Mouse (Mus musculus): Measurements from ENCODE around the gene Npr2. TPM values are rescaled to one million over a fixed set of nuclear protein-coding genes. Genes with fewer than 3 reads are reported as not detected.
"Not testable (repeated sequence)": the region's sequence is repeated elsewhere in the genome, so short reads cannot be mapped to it uniquely, and the experiment has no call there.

Npr2 gene
- polyA plus RNA-seq, 1 experiment from 2014 or later = 11.1 TPM

- 76% methylated on average over 3 of the region's 3 CpGs for WGBS
- Histone ChIP-seq H3K27me3 (replicated peaks; ENCODE audit: control insufficient read depth, insufficient read depth, low read length) (no peaks in the 10 kb centered on the region), H3K9me3 (ENCODE audit: control insufficient read depth, low read length) (no peaks in the 10 kb centered on the region), H3K4me2 (ENCODE audit: low read length) (no peak overlapping the region), H3K36me3 (ENCODE audit: control insufficient read depth, insufficient read depth, low read length) (no peaks in the 10 kb centered on the region), H3K4me3 (ENCODE audit: low read depth, low read length) (no peak overlapping the region), H3K4me1 (replicated peaks; ENCODE audit: control insufficient read depth, insufficient read depth, low read length) (peaks cover 4% of the 10 kb centered on the region; the same call in 1 of the 2 replicates), H3K27ac (ENCODE audit: low read depth) (no peak overlapping the region), H3K9ac (ENCODE audit: low read length) (no peak overlapping the region)
- ATAC-seq (replicated peaks; ENCODE audit: low FRiP score, low TSS enrichment, low read depth) = no peak
- peak; percentile 35 for DNase-seq (ENCODE audit: low spot score)
Observed at GRCm38 (mm10) chr4:43591961-43592360, 39.8 kb upstream of the Npr2 start.

GRCm38 (mm10) chr4:43593453-43593852, 38.3 kb upstream of the Npr2 start:
- peak; percentile 52 for DNase-seq (ENCODE audit: low spot score)
- no peaks in the 10 kb centered on the region for H3K9me3 ChIP-seq (ENCODE audit: control insufficient read depth, low read length)
- H3K9ac ChIP-seq (ENCODE audit: low read length) = no peak overlapping the region
- no peaks in the 10 kb centered on the region for H3K27me3 ChIP-seq (replicated peaks; ENCODE audit: control insufficient read depth, insufficient read depth, low read length)
- peaks cover 4% of the 10 kb centered on the region; the same call in 1 of the 2 replicates for H3K4me1 ChIP-seq (replicated peaks; ENCODE audit: control insufficient read depth, insufficient read depth, low read length)
- no peaks in the 10 kb centered on the region for H3K36me3 ChIP-seq (ENCODE audit: control insufficient read depth, insufficient read depth, low read length)
- 40% methylated on average over 3 of the region's 3 CpGs for WGBS
- H3K4me2 ChIP-seq (ENCODE audit: low read length) = no peak overlapping the region
- ATAC-seq (replicated peaks; ENCODE audit: low FRiP score, low TSS enrichment, low read depth) = 0 out of 2 replicates have a peak, but pooled peaks have one; percentile 36
- no peak overlapping the region for H3K27ac ChIP-seq (ENCODE audit: low read depth)
- H3K4me3 ChIP-seq (ENCODE audit: low read depth, low read length) = no peak overlapping the region

- H3K4me2 ChIP-seq (ENCODE audit: low read length); H3K4me1 ChIP-seq (replicated peaks; ENCODE audit: control insufficient read depth, insufficient read depth, low read length); H3K36me3 ChIP-seq (ENCODE audit: control insufficient read depth, insufficient read depth, low read length); H3K4me3 ChIP-seq (ENCODE audit: low read depth, low read length); DNase-seq (ENCODE audit: low spot score); H3K27ac ChIP-seq (ENCODE audit: low read depth); ATAC-seq (replicated peaks; ENCODE audit: low FRiP score, low TSS enrichment, low read depth); H3K27me3 ChIP-seq (replicated peaks; ENCODE audit: control insufficient read depth, insufficient read depth, low read length); H3K9me3 ChIP-seq (ENCODE audit: control insufficient read depth, low read length); H3K9ac ChIP-seq (ENCODE audit: low read length): not testable (repeated sequence)
- WGBS = 82% methylated on average over 2 of the region's 2 CpGs
Observed at GRCm38 (mm10) chr4:43596597-43596996, 35.1 kb upstream of the Npr2 start.

GRCm38 (mm10) chr4:43598200-43598599, 33.5 kb upstream of the Npr2 start:
- H3K4me3 ChIP-seq (ENCODE audit: low read depth, low read length) = no peak overlapping the region
- no peaks in the 10 kb centered on the region for H3K9me3 ChIP-seq (ENCODE audit: control insufficient read depth, low read length)
- ATAC-seq (replicated peaks; ENCODE audit: low FRiP score, low TSS enrichment, low read depth) (no peak), DNase-seq (ENCODE audit: low spot score) (peak; percentile 38)
- peaks cover 4% of the 10 kb centered on the region; the same call in 1 of the 2 replicates for H3K4me1 ChIP-seq (replicated peaks; ENCODE audit: control insufficient read depth, insufficient read depth, low read length)
- no peaks in the 10 kb centered on the region for H3K36me3 ChIP-seq (ENCODE audit: control insufficient read depth, insufficient read depth, low read length)
- H3K27ac ChIP-seq (ENCODE audit: low read depth) = no peak overlapping the region
- no peak overlapping the region for H3K9ac ChIP-seq (ENCODE audit: low read length)
- WGBS = 82% methylated on average over 4 of the region's 4 CpGs
- H3K27me3 ChIP-seq (replicated peaks; ENCODE audit: control insufficient read depth, insufficient read depth, low read length) = no peaks in the 10 kb centered on the region
- no peak overlapping the region for H3K4me2 ChIP-seq (ENCODE audit: low read length)

GRCm38 (mm10) chr4:43598650-43599380, 32.9 kb upstream of the Npr2 start:
- Histone ChIP-seq H3K27ac (ENCODE audit: low read depth) (no peak overlapping the region), H3K27me3 (replicated peaks; ENCODE audit: control insufficient read depth, insufficient read depth, low read length) (no peaks in the 10 kb centered on the region), H3K4me2 (ENCODE audit: low read length) (no peak overlapping the region), H3K9me3 (ENCODE audit: control insufficient read depth, low read length) (no peaks in the 10 kb centered on the region), H3K9ac (ENCODE audit: low read length) (no peak overlapping the region), H3K4me1 (replicated peaks; ENCODE audit: control insufficient read depth, insufficient read depth, low read length) (no peaks in the 10 kb centered on the region), H3K4me3 (ENCODE audit: low read depth, low read length) (no peak overlapping the region), H3K36me3 (ENCODE audit: control insufficient read depth, insufficient read depth, low read length) (no peaks in the 10 kb centered on the region)
- ATAC-seq (replicated peaks; ENCODE audit: low FRiP score, low TSS enrichment, low read depth) (no peak), DNase-seq (ENCODE audit: low spot score) (no peak)
- WGBS = 76% methylated on average over 7 of the region's 7 CpGs

- no peaks in the 10 kb centered on the region for H3K36me3 ChIP-seq (ENCODE audit: control insufficient read depth, insufficient read depth, low read length)
- no peak overlapping the region for H3K4me3 ChIP-seq (ENCODE audit: low read depth, low read length)
- DNase-seq (ENCODE audit: low spot score) (no peak), ATAC-seq (replicated peaks; ENCODE audit: low FRiP score, low TSS enrichment, low read depth) (no peak)
- H3K4me2 ChIP-seq (ENCODE audit: low read length) = no peak overlapping the region
- H3K27me3 ChIP-seq (replicated peaks; ENCODE audit: control insufficient read depth, insufficient read depth, low read length) = no peaks in the 10 kb centered on the region
- no peaks in the 10 kb centered on the region for H3K9me3 ChIP-seq (ENCODE audit: control insufficient read depth, low read length)
- H3K27ac ChIP-seq (ENCODE audit: low read depth) = no peak overlapping the region
- WGBS = 78% methylated on average over 9 of the region's 9 CpGs
- no peak overlapping the region for H3K9ac ChIP-seq (ENCODE audit: low read length)
- H3K4me1 ChIP-seq (replicated peaks; ENCODE audit: control insufficient read depth, insufficient read depth, low read length) = no peaks in the 10 kb centered on the region
Observed at GRCm38 (mm10) chr4:43600195-43600934, 31.4 kb upstream of the Npr2 start.

GRCm38 (mm10) chr4:43604099-43604498, 27.6 kb upstream of the Npr2 start:
- DNase-seq (ENCODE audit: low spot score) (no peak), ATAC-seq (replicated peaks; ENCODE audit: low FRiP score, low TSS enrichment, low read depth) (no peak)
- no peaks in the 10 kb centered on the region for H3K9me3 ChIP-seq (ENCODE audit: control insufficient read depth, low read length)
- H3K4me1 ChIP-seq (replicated peaks; ENCODE audit: control insufficient read depth, insufficient read depth, low read length) = no peaks in the 10 kb centered on the region
- H3K27me3 ChIP-seq (replicated peaks; ENCODE audit: control insufficient read depth, insufficient read depth, low read length) = no peaks in the 10 kb centered on the region
- no peak overlapping the region for H3K27ac ChIP-seq (ENCODE audit: low read depth)
- 78% methylated on average over 3 of the region's 3 CpGs for WGBS
- H3K9ac ChIP-seq (ENCODE audit: low read length) = no peak overlapping the region
- no peak overlapping the region for H3K4me3 ChIP-seq (ENCODE audit: low read depth, low read length)
- H3K4me2 ChIP-seq (ENCODE audit: low read length) = no peak overlapping the region
- no peaks in the 10 kb centered on the region for H3K36me3 ChIP-seq (ENCODE audit: control insufficient read depth, insufficient read depth, low read length)

GRCm38 (mm10) chr4:43604751-43605685, 26.7 kb upstream of the Npr2 start:
- 71% methylated on average over 9 of the region's 9 CpGs for WGBS
- ATAC-seq (replicated peaks; ENCODE audit: low FRiP score, low TSS enrichment, low read depth) (no peak), DNase-seq (ENCODE audit: low spot score) (no peak)
- no peak overlapping the region for H3K9ac ChIP-seq (ENCODE audit: low read length)
- no peaks in the 10 kb centered on the region for H3K4me1 ChIP-seq (replicated peaks; ENCODE audit: control insufficient read depth, insufficient read depth, low read length)
- H3K27ac ChIP-seq (ENCODE audit: low read depth) = no peak overlapping the region
- H3K27me3 ChIP-seq (replicated peaks; ENCODE audit: control insufficient read depth, insufficient read depth, low read length) = no peaks in the 10 kb centered on the region
- no peak overlapping the region for H3K4me3 ChIP-seq (ENCODE audit: low read depth, low read length)
- H3K36me3 ChIP-seq (ENCODE audit: control insufficient read depth, insufficient read depth, low read length) = no peaks in the 10 kb centered on the region
- H3K4me2 ChIP-seq (ENCODE audit: low read length) = no peak overlapping the region
- no peaks in the 10 kb centered on the region for H3K9me3 ChIP-seq (ENCODE audit: control insufficient read depth, low read length)
